Mouse (Mus musculus) fat pad, adult 2 months (tissue): ENCODE measurements around the gene Tab1.

Experiments
- DNase-seq: peaks from one replicate; pipeline ENCODE4 v3.0.0-alpha.2; 2011; ENCODE audit warnings: low read depth, low spot score; ENCODE audit errors: extremely low read depth

The Tab1 gene

GRCm38 (mm10) chr15:80199556-80199955 lies 66.6 kb downstream of the Tab1 start:
- no peak for DNase-seq

- no peak for DNase-seq
Observed at GRCm38 (mm10) chr15:80202111-80202775, 69.3 kb downstream of the Tab1 start.

- no peak for DNase-seq
Observed at GRCm38 (mm10) chr15:80203406-80203805, 70.5 kb downstream of the Tab1 start.

GRCm38 (mm10) chr15:80206057-80206565 lies 73.2 kb downstream of the Tab1 start:
- DNase-seq, result no peak

GRCm38 (mm10) chr15:80208446-80208845 lies 75.5 kb downstream of the Tab1 start:
- no peak for DNase-seq
